Mouse (Mus musculus): ENCODE results near the gene Ddx59. TPM values are rescaled to one million over a fixed set of nuclear protein-coding genes. Genes with fewer than 3 reads are reported as not detected.

Ddx59 gene
- polyA plus RNA-seq, 1 experiment from 2014 or later = 12.7 TPM

GRCm38 (mm10) chr1:136442809-136443208, 27.7 kb downstream of the Ddx59 start:
- 69% methylated on average over 9 of the region's 9 CpGs for WGBS
- no peak for ATAC-seq (replicated peaks; ENCODE audit: extremely low read depth, insufficient read depth, low FRiP score)
- Histone ChIP-seq H3K4me2 (ENCODE audit: low read depth, low read length) (no peak overlapping the region), H3K27me3 (ENCODE audit: control insufficient read depth, insufficient read depth, low read length) (no peaks in the 10 kb centered on the region), H3K9me3 (replicated peaks; ENCODE audit: control insufficient read depth, low read length) (no peaks in the 10 kb centered on the region), H3K4me1 (ENCODE audit: control insufficient read depth, insufficient read depth, low read length) (no peaks in the 10 kb centered on the region), H3K9ac (ENCODE audit: low read length) (no peak overlapping the region), H3K4me3 (ENCODE audit: low read length) (no peak overlapping the region), H3K27ac (ENCODE audit: low read length) (no peak overlapping the region), H3K36me3 (ENCODE audit: control insufficient read depth, insufficient read depth) (no peaks in the 10 kb centered on the region; the same call in 1 of the 2 replicates)

- H3K9me3 ChIP-seq (replicated peaks; ENCODE audit: control insufficient read depth, low read length) = no peaks in the 10 kb centered on the region
- no peak for ATAC-seq (replicated peaks; ENCODE audit: extremely low read depth, insufficient read depth, low FRiP score)
- no peak overlapping the region for H3K27ac ChIP-seq (ENCODE audit: low read length)
- no peak overlapping the region for H3K4me3 ChIP-seq (ENCODE audit: low read length)
- H3K4me1 ChIP-seq (ENCODE audit: control insufficient read depth, insufficient read depth, low read length) = no peaks in the 10 kb centered on the region
- no peaks in the 10 kb centered on the region; the same call in 1 of the 2 replicates for H3K36me3 ChIP-seq (ENCODE audit: control insufficient read depth, insufficient read depth)
- no peak overlapping the region for H3K4me2 ChIP-seq (ENCODE audit: low read depth, low read length)
- no peak overlapping the region for H3K9ac ChIP-seq (ENCODE audit: low read length)
- no peaks in the 10 kb centered on the region for H3K27me3 ChIP-seq (ENCODE audit: control insufficient read depth, insufficient read depth, low read length)
- 76% methylated on average over 12 of the region's 12 CpGs for WGBS
Measured at GRCm38 (mm10) chr1:136444555-136445255, 29.6 kb downstream of the Ddx59 start.

- no peaks in the 10 kb centered on the region for H3K27me3 ChIP-seq (ENCODE audit: control insufficient read depth, insufficient read depth, low read length)
- H3K36me3 ChIP-seq (ENCODE audit: control insufficient read depth, insufficient read depth) = no peaks in the 10 kb centered on the region
- H3K9me3 ChIP-seq (replicated peaks; ENCODE audit: control insufficient read depth, low read length) = no peaks in the 10 kb centered on the region
- H3K4me1 ChIP-seq (ENCODE audit: control insufficient read depth, insufficient read depth, low read length) = no peaks in the 10 kb centered on the region
- no peak overlapping the region for H3K4me3 ChIP-seq (ENCODE audit: low read length)
- no peak overlapping the region for H3K9ac ChIP-seq (ENCODE audit: low read length)
- no peak overlapping the region for H3K27ac ChIP-seq (ENCODE audit: low read length)
- no peak for ATAC-seq (replicated peaks; ENCODE audit: extremely low read depth, insufficient read depth, low FRiP score)
- no peak overlapping the region for H3K4me2 ChIP-seq (ENCODE audit: low read depth, low read length)
- WGBS = 82% methylated on average over 10 of the region's 10 CpGs
Measured at GRCm38 (mm10) chr1:136446933-136447332, 31.9 kb downstream of the Ddx59 start.

GRCm38 (mm10) chr1:136447338-136447737, 32.3 kb downstream of the Ddx59 start:
- Histone ChIP-seq H3K36me3 (ENCODE audit: control insufficient read depth, insufficient read depth) (no peaks in the 10 kb centered on the region), H3K4me3 (ENCODE audit: low read length) (no peak overlapping the region), H3K9ac (ENCODE audit: low read length) (no peak overlapping the region), H3K4me1 (ENCODE audit: control insufficient read depth, insufficient read depth, low read length) (no peaks in the 10 kb centered on the region), H3K27me3 (ENCODE audit: control insufficient read depth, insufficient read depth, low read length) (no peaks in the 10 kb centered on the region), H3K9me3 (replicated peaks; ENCODE audit: control insufficient read depth, low read length) (no peaks in the 10 kb centered on the region), H3K27ac (ENCODE audit: low read length) (no peak overlapping the region), H3K4me2 (ENCODE audit: low read depth, low read length) (no peak overlapping the region)
- 47% methylated on average over 4 of the region's 4 CpGs for WGBS
- no peak for ATAC-seq (replicated peaks; ENCODE audit: extremely low read depth, insufficient read depth, low FRiP score)

- Histone ChIP-seq H3K4me2 (ENCODE audit: low read depth, low read length) (no peak overlapping the region), H3K27me3 (ENCODE audit: control insufficient read depth, insufficient read depth, low read length) (no peaks in the 10 kb centered on the region), H3K27ac (ENCODE audit: low read length) (no peak overlapping the region), H3K36me3 (ENCODE audit: control insufficient read depth, insufficient read depth) (no peaks in the 10 kb centered on the region), H3K4me3 (ENCODE audit: low read length) (no peak overlapping the region), H3K9ac (ENCODE audit: low read length) (no peak overlapping the region), H3K9me3 (replicated peaks; ENCODE audit: control insufficient read depth, low read length) (no peaks in the 10 kb centered on the region), H3K4me1 (ENCODE audit: control insufficient read depth, insufficient read depth, low read length) (no peaks in the 10 kb centered on the region)
- 84% methylated on average over 6 of the region's 6 CpGs for WGBS
- ATAC-seq (replicated peaks; ENCODE audit: extremely low read depth, insufficient read depth, low FRiP score) = no peak
Measured at GRCm38 (mm10) chr1:136449541-136449940, 34.5 kb downstream of the Ddx59 start.

- Histone ChIP-seq H3K27ac (ENCODE audit: low read length) (no peak overlapping the region), H3K9ac (ENCODE audit: low read length) (no peak overlapping the region), H3K9me3 (replicated peaks; ENCODE audit: control insufficient read depth, low read length) (no peaks in the 10 kb centered on the region), H3K4me3 (ENCODE audit: low read length) (no peak overlapping the region), H3K36me3 (ENCODE audit: control insufficient read depth, insufficient read depth) (no peaks in the 10 kb centered on the region), H3K4me1 (ENCODE audit: control insufficient read depth, insufficient read depth, low read length) (no peaks in the 10 kb centered on the region), H3K27me3 (ENCODE audit: control insufficient read depth, insufficient read depth, low read length) (no peaks in the 10 kb centered on the region), H3K4me2 (ENCODE audit: low read depth, low read length) (no peak overlapping the region)
- 83% methylated on average over 5 of the region's 5 CpGs for WGBS
- no peak for ATAC-seq (replicated peaks; ENCODE audit: extremely low read depth, insufficient read depth, low FRiP score)
Measured at GRCm38 (mm10) chr1:136450206-136450605, 35.1 kb downstream of the Ddx59 start.

GRCm38 (mm10) chr1:136452421-136452820, 37.4 kb downstream of the Ddx59 start:
- H3K36me3 ChIP-seq (ENCODE audit: control insufficient read depth, insufficient read depth) = no peaks in the 10 kb centered on the region
- 76% methylated on average over 5 of the region's 5 CpGs for WGBS
- ATAC-seq (replicated peaks; ENCODE audit: extremely low read depth, insufficient read depth, low FRiP score) = no peak
- H3K9ac ChIP-seq (ENCODE audit: low read length) = no peak overlapping the region
- H3K4me2 ChIP-seq (ENCODE audit: low read depth, low read length) = no peak overlapping the region
- no peak overlapping the region for H3K4me3 ChIP-seq (ENCODE audit: low read length)
- H3K27me3 ChIP-seq (ENCODE audit: control insufficient read depth, insufficient read depth, low read length) = no peaks in the 10 kb centered on the region
- H3K9me3 ChIP-seq (replicated peaks; ENCODE audit: control insufficient read depth, low read length) = no peaks in the 10 kb centered on the region
- H3K27ac ChIP-seq (ENCODE audit: low read length) = no peak overlapping the region
- H3K4me1 ChIP-seq (ENCODE audit: control insufficient read depth, insufficient read depth, low read length) = no peaks in the 10 kb centered on the region

GRCm38 (mm10) chr1:136455756-136456585, 40.9 kb downstream of the Ddx59 start:
- Histone ChIP-seq H3K27me3 (ENCODE audit: control insufficient read depth, insufficient read depth, low read length) (no peaks in the 10 kb centered on the region), H3K36me3 (ENCODE audit: control insufficient read depth, insufficient read depth) (no peaks in the 10 kb centered on the region), H3K4me1 (ENCODE audit: control insufficient read depth, insufficient read depth, low read length) (no peaks in the 10 kb centered on the region), H3K9me3 (replicated peaks; ENCODE audit: control insufficient read depth, low read length) (0 out of 2 replicates have a peak, but pooled peaks cover 2% of the 10 kb centered on the region), H3K27ac (ENCODE audit: low read length) (no peak overlapping the region), H3K9ac (ENCODE audit: low read length) (no peak overlapping the region), H3K4me3 (ENCODE audit: low read length) (no peak overlapping the region), H3K4me2 (ENCODE audit: low read depth, low read length) (no peak overlapping the region)
- WGBS = 79% methylated on average over 17 of the region's 17 CpGs
- ATAC-seq (replicated peaks; ENCODE audit: extremely low read depth, insufficient read depth, low FRiP score) = no peak

- no peaks in the 10 kb centered on the region for H3K36me3 ChIP-seq (ENCODE audit: control insufficient read depth, insufficient read depth)
- H3K9ac ChIP-seq (ENCODE audit: low read length) = no peak overlapping the region
- no peak overlapping the region for H3K4me2 ChIP-seq (ENCODE audit: low read depth, low read length)
- no peaks in the 10 kb centered on the region for H3K4me1 ChIP-seq (ENCODE audit: control insufficient read depth, insufficient read depth, low read length)
- no peaks in the 10 kb centered on the region for H3K27me3 ChIP-seq (ENCODE audit: control insufficient read depth, insufficient read depth, low read length)
- H3K9me3 ChIP-seq (replicated peaks; ENCODE audit: control insufficient read depth, low read length) = 0 out of 2 replicates have a peak, but pooled peaks cover 2% of the 10 kb centered on the region
- WGBS = 71% methylated on average over 6 of the region's 6 CpGs
- no peak overlapping the region for H3K4me3 ChIP-seq (ENCODE audit: low read length)
- no peak overlapping the region for H3K27ac ChIP-seq (ENCODE audit: low read length)
- no peak for ATAC-seq (replicated peaks; ENCODE audit: extremely low read depth, insufficient read depth, low FRiP score)
Measured at GRCm38 (mm10) chr1:136456741-136457140, 41.7 kb downstream of the Ddx59 start.

Measured in heart, embryonic 16.5 days (tissue).